ENCODE assay signal across 9 mouse cellular contexts in genomic region chr12:86898448-86898847, GRCm38 (mm10). TPM values are rescaled to one million over a fixed set of nuclear protein-coding genes. Genes with fewer than 3 reads are reported as not detected.
DNase-seq lines count a peak whose midpoint lies in the region; ATAC-seq and TF ChIP-seq lines count a peak whose summit lies in the region.
"Had no signal": no experiment of that assay in that cellular context is flagged by ENCODE, and none has a peak within 500 bp of the region (broad histone marks: within the 10 kb centered on the region; RNA-seq: fewer than 3 reads in every experiment).

No protein-coding gene starts in this region.

- H3K4me2 ChIP-seq in heart, embryonic 11.5 days = no peak overlapping the region
- H3K4me2 ChIP-seq in heart, postnatal 0 days (ENCODE audit: low read depth, low read length) = no peak overlapping the region
- peak overlapping the region; percentile 57; the same call in 1 of the 2 replicates for H3K4me2 ChIP-seq in midbrain, embryonic 12.5 days (replicated peaks)
- H3K4me2 ChIP-seq: liver, embryonic 11.5 days had no signal

- no peaks in the 10 kb centered on the region for H3K9me3 ChIP-seq in heart, embryonic 11.5 days (replicated peaks; ENCODE audit: control insufficient read depth, low read length)
- no peaks in the 10 kb centered on the region for H3K9me3 ChIP-seq in heart, postnatal 0 days (replicated peaks; ENCODE audit: control insufficient read depth, low read length)
- H3K9me3 ChIP-seq in midbrain, embryonic 12.5 days = no peaks in the 10 kb centered on the region

- TF ChIP-seq POLR2A in bone marrow macrophage, adult 2 months (IDR thresholded peaks at IDR 0.05; ENCODE audit: borderline replicate concordance, low read depth, low read length) = no peak

- no peaks in the 10 kb centered on the region for H3K27me3 ChIP-seq in heart, embryonic 11.5 days (ENCODE audit: control insufficient read depth, insufficient read depth, low read length)
- no peaks in the 10 kb centered on the region for H3K27me3 ChIP-seq in heart, postnatal 0 days (ENCODE audit: control insufficient read depth, insufficient read depth, low read length)
- no peaks in the 10 kb centered on the region for H3K27me3 ChIP-seq in midbrain, embryonic 12.5 days

- WGBS in heart, embryonic 11.5 days (ENCODE audit: insufficient replicate concordance) = 71% methylated on average over 3 of the region's 3 CpGs
- 76% methylated on average over 3 of the region's 3 CpGs for WGBS in heart, postnatal 0 days
- WGBS in midbrain, embryonic 12.5 days = 57% methylated on average over 3 of the region's 3 CpGs

- no peak for TF ChIP-seq CTCF in bone marrow macrophage, adult 2 months (IDR thresholded peaks at IDR 0.05; ENCODE audit: low read depth, low read length)
- TF ChIP-seq CTCF in heart, postnatal 0 days (IDR thresholded peaks at IDR 0.05; ENCODE audit: low read depth) = no peak

- no peak for TF ChIP-seq EP300 in heart, postnatal 0 days (IDR thresholded peaks at IDR 0.05; ENCODE audit: low read depth)

- peak overlapping the region; percentile 98 for H3K27ac ChIP-seq in heart, embryonic 11.5 days (ENCODE audit: low read depth, low read length)
- H3K27ac ChIP-seq in bone marrow macrophage, adult 2 months (ENCODE audit: insufficient read depth, low read depth, low read length) = peak overlapping the region; percentile 96
- H3K27ac ChIP-seq in heart, postnatal 0 days (ENCODE audit: low read depth) = peak overlapping the region; percentile 96
- H3K27ac ChIP-seq in midbrain, embryonic 12.5 days (replicated peaks) = peak overlapping the region; percentile 98

- intact Hi-C loops in heart, postnatal 25 days (cut with DNase I) = no loop called here

- no peak overlapping the region for H3K9ac ChIP-seq in heart, embryonic 11.5 days (ENCODE audit: low read depth, low read length)
- H3K9ac ChIP-seq in heart, postnatal 0 days (replicated peaks; ENCODE audit: low read depth, low read length) = 0 out of 2 replicates have a peak overlapping the region, but pooled peaks have one; percentile 2
- H3K9ac ChIP-seq in midbrain, embryonic 12.5 days (replicated peaks) = peak overlapping the region; percentile 43; the same call in 1 of the 2 replicates

- H3K4me3 ChIP-seq in heart, embryonic 11.5 days (ENCODE audit: low read depth, low read length) = no peak overlapping the region
- no peak overlapping the region for H3K4me3 ChIP-seq in bone marrow macrophage, adult 2 months (ENCODE audit: insufficient read depth, low read length)
- no peak overlapping the region for H3K4me3 ChIP-seq in heart, postnatal 0 days (ENCODE audit: low read depth, low read length)
- H3K4me3 ChIP-seq in midbrain, embryonic 12.5 days = no peak overlapping the region

- H3K36me3 ChIP-seq in heart, embryonic 11.5 days (ENCODE audit: control insufficient read depth, insufficient read depth, low read length) = no peaks in the 10 kb centered on the region
- H3K36me3 ChIP-seq in heart, postnatal 0 days (replicated peaks; ENCODE audit: control insufficient read depth, insufficient read depth, low read length) = no peaks in the 10 kb centered on the region
- no peaks in the 10 kb centered on the region for H3K36me3 ChIP-seq in midbrain, embryonic 12.5 days

- H3K4me1 ChIP-seq in heart, embryonic 11.5 days (ENCODE audit: control insufficient read depth, insufficient read depth, low read length) = peaks cover 66% of the 10 kb centered on the region
- peaks cover 35% of the 10 kb centered on the region for H3K4me1 ChIP-seq in bone marrow macrophage, adult 2 months (ENCODE audit: control insufficient read depth, insufficient read depth, low read length)
- peaks cover 61% of the 10 kb centered on the region for H3K4me1 ChIP-seq in heart, postnatal 0 days (ENCODE audit: control insufficient read depth, insufficient read depth)
- peaks cover 54% of the 10 kb centered on the region for H3K4me1 ChIP-seq in midbrain, embryonic 12.5 days

- no peak for ATAC-seq in heart, embryonic 11.5 days (replicated peaks; ENCODE audit: insufficient number of reproducible peaks, low FRiP score, low TSS enrichment)
- ATAC-seq in heart, postnatal 0 days (ENCODE audit: insufficient read depth, low read depth) = no peak
- ATAC-seq in midbrain, embryonic 12.5 days (ENCODE audit: low FRiP score, low read depth) = no peak
- ATAC-seq in erythroblast, adult 5-6 weeks (replicated peaks; ENCODE audit: low FRiP score, poor library complexity, severe bottlenecking) = no peak

- DNase-seq in heart, postnatal 25 days (ENCODE audit: low spot score) = no peak
- DNase-seq in heart, postnatal 0 days (ENCODE audit: low spot score) = no peak
- DNase-seq in embryo, embryonic 10.5 days (ENCODE audit: low spot score) = no peak
- DNase-seq in T-cell, adult 2 months (ENCODE audit: low spot score) = no peak

RNA-seq across cellular contexts. Expression of gene Irf2bpl, which starts 13.8 kb away (rescaled TPM):
- 18.9 and 26.9 TPM in 2 replicates for polyA plus RNA-seq in heart, embryonic 11.5 days (2014; fragmentation: Nextera tagmentation; extraction: Ambion mirVana)
- total RNA-seq in heart, postnatal 25 days (2021) = 10 to 100 TPM; 33.3 to 36.9 TPM
- polyA plus RNA-seq in bone marrow macrophage, adult 2 months (2012; ENCODE audit: insufficient read depth, insufficient read length, missing spikeins) = 11.4 and 12.0 TPM in 2 replicates
- 74.0 and 88.5 TPM in 2 replicates for total RNA-seq in heart, postnatal 0 days (2014; rRNA removed; ENCODE audit: low replicate concordance)
- 26.4 and 30.0 TPM in 2 replicates for polyA plus RNA-seq in heart, postnatal 0 days (2015; fragmentation: Nextera tagmentation; extraction: Ambion mirVana)
- 74.0 and 76.0 TPM in 2 replicates for polyA plus RNA-seq in midbrain, embryonic 12.5 days (2016; fragmentation: Nextera tagmentation; extraction: Ambion mirVana)
- 0.21 and 0.77 TPM in 2 replicates for total RNA-seq in erythroblast, adult 5-6 weeks (2015; ENCODE audit: low replicate concordance)
- total RNA-seq in erythroblast, adult 5-6 weeks (2017; ENCODE audit: low replicate concordance) = 0.42 TPM in 1 of 2 replicates, not detected in the other

RNA-seq across cellular contexts. Expression of gene Cipc, which starts 48.4 kb away (rescaled TPM):
- polyA plus RNA-seq in heart, embryonic 11.5 days (2014; fragmentation: Nextera tagmentation; extraction: Ambion mirVana) = 26.7 and 31.0 TPM in 2 replicates
- total RNA-seq in heart, postnatal 25 days (2021) = 10 to 100 TPM; 41.1 to 48.6 TPM
- 21.3 and 23.0 TPM in 2 replicates for polyA plus RNA-seq in bone marrow macrophage, adult 2 months (2012; ENCODE audit: insufficient read depth, insufficient read length, missing spikeins)
- total RNA-seq in heart, postnatal 0 days (2014; rRNA removed; ENCODE audit: low replicate concordance) = 26.2 and 41.6 TPM in 2 replicates
- 18.7 and 20.9 TPM in 2 replicates for polyA plus RNA-seq in heart, postnatal 0 days (2015; fragmentation: Nextera tagmentation; extraction: Ambion mirVana)
- polyA plus RNA-seq in midbrain, embryonic 12.5 days (2016; fragmentation: Nextera tagmentation; extraction: Ambion mirVana) = 44.3 and 46.4 TPM in 2 replicates
- total RNA-seq in erythroblast, adult 5-6 weeks (2015; ENCODE audit: low replicate concordance) = 4.8 and 7.1 TPM in 2 replicates
- 5.6 and 8.2 TPM in 2 replicates for total RNA-seq in erythroblast, adult 5-6 weeks (2017; ENCODE audit: low replicate concordance)
